Mouse (Mus musculus) hindlimb bud, embryonic 11.5 days (tissue): Measurements from ENCODE around the gene Mccc2.
"Not testable (repeated sequence)": the region's sequence is repeated elsewhere in the genome, so short reads cannot be mapped to it uniquely, and the experiment has no call there.

ENCODE experiments used
- DNase-seq: peaks from one replicate; pipeline ENCODE4 v3.0.0-alpha.2; 2012; ENCODE audit warnings: low read depth, low spot score; ENCODE audit errors: extremely low spot score

Gene Mccc2

DNA sequence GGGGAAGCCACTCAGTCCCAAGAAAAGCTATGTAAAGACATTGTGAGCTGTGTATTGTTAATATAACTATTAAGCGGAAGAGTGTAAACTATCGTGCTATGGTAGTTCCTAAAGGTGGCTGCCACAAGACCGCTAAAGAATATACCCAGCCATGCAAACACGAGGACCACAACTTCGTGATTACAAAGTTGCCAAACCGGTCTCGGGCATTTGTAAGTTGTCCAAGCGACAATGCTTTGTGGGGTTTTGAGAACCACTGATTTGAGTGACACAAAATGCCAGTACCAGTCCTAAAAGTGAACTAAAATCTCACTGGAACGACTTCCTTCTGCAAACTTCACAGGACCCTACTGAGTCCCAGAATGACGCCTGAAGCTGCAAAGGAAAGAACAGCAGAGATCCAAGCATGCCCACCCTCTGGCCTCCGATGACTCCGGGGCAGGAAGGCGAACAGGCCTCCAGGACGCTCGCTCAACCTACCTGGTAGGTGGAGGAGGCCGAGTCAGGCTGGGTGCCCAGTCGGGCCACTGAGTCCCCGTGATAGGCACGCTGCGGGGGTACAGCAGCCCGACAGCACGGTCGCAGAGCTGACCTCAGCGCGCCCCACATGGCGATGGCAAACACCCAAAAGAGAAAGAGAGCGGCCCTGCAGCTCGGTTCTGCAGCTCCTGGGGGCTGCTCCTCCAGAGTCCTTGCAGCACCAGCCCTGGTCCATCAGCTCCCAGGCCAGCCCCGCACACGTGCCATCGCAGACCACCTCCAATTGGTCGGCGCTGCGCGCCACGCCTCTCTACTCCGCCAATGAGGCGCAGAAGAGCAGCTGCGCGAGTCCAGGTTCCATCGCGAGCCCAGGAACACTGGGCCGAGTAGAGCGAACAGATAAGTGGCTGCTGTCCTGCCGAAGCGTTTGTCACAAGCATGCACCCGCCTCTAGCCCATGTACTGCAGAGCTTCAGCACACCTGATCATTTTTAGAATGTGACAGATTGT is at the start of gene Mccc2:
Gene Mccc2 (minus strand): TSS at position 734 of the 990 bp plus-strand sequence.
- DNase-seq, result peak; percentile 89

DNA sequence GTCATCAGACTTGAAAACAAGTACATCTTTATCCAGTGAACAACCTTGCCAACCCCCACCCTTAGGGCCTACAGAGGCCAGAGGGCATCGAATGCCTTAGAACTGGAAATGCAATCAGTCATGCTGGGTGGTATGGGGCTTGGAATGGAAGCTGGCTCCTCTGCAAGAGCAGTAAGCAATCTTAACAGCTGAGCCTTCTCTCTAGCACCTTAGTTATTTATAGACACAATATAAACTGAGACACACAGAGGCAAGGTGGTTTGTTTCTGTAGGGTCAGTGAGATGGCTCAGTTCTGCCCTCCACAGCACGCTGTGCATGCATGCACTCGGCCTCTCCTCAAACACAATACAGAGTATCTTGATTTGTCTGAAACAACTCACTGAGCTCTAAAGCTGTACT is 48.5 kb upstream of the Mccc2 start:
- DNase-seq, result no peak

DNA sequence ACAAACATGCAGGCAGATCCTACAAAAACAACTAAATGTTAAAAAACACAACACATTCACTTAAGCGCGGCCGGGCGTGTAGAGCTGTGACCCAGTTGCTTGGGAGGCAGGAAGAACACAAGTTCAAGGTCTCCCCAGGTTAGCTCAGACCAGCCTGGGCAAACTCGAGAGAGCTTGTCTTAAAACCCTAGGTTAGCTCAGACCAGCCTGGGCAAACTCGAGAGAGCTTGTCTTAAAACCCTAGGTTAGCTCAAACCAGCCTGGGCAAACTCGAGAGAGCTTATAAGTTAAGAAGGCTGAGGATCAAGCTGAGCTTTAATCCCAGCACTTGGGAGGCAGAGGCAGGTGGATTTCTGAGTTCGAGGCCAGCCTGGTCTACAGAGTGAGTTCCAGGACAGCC is 42.3 kb upstream of the Mccc2 start:
- DNase-seq, result not testable (repeated sequence)

DNA sequence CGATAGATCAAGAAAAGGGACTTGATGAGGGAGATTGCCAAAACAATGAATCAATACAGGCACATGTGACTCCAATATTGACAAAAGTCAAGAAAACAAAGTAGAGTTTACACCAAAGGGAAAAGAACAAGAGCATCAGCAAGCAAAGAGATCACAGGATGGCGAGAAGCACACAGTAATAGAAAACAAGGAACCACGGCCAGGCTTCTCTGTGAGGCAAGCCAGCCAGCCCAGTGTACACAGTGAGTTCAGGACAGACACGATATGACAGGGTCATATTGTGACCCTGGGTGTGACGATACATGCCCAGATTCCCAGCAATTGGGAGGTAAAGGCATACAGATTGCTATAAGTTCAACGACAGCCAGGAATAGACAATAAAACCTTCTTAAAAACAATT is 10.6 kb upstream of the Mccc2 start:
- no peak for DNase-seq

DNA sequence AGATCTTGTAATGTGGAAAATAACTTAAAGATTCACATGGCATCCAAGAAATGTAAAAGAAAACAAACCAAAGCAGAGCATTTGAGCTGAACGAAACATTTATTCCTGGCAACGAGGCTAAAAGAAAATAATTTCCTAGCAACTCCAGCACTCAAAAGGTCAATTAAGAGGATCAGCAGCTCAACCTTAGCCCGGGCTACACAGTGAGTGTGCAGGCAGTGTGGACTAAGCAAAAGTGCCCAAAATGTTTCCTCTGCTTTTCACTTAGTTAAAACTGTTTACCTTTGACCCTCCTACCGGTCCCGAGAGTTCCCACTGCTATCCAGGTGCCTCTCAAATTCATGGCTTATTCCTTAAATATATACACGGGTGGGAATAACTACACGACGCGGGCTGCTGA is 1.5 kb upstream of the Mccc2 start:
- DNase-seq, result no peak

DNA sequence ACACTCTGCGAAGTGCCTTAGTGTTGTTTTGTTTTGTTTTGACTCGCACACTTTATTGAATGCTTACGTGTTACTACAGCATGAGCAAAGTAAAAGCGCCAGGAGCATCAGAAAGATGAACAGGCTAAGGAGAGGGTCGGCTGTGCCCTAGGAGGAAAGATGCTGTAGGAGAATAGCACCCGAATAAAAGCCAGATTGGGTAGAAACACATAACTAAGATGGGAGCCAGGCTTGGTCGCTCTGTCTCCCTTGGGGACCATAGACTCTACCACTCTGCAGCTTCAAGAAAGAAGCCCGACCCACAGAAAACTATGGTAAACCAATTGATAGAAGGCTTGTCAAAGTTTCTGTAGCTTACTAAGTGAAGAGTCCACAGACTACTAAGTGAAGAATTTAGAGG is 498 bp upstream of the Mccc2 start:
- no peak for DNase-seq

DNA sequence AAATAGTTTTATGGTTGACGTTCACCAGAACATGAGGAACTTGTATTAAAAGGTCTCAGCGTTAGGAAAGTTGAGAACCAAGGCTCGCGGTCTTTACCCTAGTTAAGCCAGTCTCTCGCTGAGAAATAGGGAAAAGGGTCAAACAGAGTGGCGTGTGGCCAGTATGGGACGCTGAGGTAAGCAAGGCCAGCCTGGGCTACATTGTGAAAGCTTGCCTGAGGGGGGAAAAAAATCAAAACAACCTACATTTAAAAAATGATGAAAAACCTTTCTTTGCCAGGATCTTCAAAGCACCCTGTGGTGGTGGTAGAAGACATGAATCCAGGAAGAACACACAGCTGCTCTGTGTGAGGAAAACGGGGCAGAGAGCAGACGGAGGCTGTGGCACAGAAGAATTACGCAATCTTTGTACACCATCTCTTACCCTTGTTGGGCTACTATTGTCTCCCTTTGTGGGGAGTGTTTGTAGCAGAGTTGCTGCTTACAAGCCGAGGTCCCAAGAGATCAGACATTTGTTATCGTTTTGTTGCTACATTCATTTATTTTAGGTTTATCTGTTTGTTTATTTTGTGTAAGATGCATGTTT is 9.4 kb downstream of the Mccc2 start:
- no peak for DNase-seq

DNA sequence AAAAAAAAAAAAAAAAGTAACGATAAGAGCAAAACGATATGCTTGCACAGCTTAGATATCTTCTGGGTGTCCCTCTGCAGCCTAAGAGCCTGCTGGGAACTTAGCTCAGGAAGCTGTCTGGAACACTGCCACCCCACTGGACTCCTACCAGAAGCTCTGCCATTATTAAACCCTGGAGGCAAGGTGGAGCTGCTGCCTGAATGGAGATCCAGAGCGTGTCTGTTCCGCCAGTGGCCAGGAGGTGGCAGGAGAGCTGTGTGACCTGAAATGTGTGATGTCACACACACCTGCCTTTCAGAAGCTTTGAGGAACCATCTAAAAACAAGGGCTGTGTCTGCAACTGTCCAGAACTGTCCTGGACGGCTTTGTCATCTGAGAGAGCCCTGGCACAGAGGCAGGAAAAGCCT is 13.6 kb downstream of the Mccc2 start:
- DNase-seq, result peak; percentile 33

DNA sequence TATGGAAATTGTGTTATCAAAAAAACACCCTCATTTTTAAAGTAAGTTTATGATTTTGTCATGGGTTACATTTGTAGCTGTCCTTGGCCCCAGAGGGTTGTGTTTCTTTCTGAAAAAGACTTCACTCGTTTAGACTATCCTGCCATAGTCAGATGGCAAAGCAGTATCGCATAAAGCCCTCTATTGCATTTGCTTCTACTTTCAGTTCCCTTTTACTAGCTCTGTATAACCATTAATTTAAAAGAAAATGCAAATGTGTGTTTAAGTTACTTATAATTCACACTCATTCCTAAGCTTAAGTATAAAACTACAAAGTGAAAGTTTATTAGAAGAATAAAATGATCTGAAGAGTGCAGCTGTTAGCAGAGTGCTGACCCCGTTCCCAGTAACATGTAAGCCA is 16.4 kb downstream of the Mccc2 start:
- DNase-seq, result no peak

DNA sequence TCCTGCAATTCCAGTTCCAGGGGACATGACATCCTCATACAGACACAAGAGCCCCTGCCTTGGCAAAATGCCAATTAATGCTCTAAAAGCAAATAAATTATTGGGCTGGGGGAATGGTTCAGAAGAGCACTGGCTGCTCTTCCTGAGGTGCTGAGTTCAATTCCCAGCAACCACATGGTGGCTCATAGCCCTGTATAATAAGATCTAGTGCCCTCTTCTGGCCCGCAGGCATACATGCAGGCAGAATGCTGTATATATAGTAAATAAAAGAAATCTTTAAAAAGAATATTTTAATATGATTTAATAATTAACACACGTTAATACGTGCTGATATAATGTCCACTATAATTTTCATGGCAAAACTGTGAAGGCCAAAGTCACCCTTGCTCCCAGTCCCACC is 17.3 kb downstream of the Mccc2 start:
- DNase-seq, result no peak

DNA sequence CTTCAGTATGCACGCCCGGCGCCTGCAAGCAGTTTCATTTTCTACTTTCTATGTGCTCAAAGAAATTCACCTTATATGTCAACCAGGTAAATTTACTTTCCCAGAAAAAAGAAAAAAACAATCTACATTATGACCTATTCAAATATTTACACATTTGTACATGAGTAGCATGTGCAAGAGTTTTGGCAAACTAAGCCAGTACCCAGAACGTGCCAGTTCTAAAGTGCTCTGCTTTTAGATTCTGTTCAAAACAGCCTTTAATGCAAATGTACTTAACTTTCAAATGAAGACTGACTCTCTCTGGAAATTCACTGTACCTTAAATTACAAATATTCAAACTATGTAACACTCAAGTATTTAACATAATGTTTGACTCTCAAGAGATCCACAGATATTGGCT is 25.8 kb downstream of the Mccc2 start:
- no peak for DNase-seq

DNA sequence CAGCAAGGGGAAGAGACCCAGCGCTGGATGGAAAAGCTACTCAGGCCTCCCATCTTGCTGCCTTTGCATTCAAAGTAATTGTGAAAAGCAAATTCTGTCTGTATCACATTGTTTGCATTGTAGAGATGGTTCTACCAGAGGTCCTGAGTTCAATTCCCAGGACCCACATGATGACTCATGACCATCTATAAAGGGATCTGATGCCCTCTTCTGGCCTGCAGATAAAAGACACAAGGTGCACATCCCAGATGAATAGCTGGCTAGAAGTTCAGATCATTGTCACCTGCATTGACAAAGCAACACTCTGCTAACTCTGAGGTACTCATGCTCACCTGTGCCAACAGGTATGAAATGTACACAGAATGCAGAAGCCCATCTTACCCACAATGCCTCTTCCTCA is 32.1 kb downstream of the Mccc2 start:
- DNase-seq, result no peak

DNA sequence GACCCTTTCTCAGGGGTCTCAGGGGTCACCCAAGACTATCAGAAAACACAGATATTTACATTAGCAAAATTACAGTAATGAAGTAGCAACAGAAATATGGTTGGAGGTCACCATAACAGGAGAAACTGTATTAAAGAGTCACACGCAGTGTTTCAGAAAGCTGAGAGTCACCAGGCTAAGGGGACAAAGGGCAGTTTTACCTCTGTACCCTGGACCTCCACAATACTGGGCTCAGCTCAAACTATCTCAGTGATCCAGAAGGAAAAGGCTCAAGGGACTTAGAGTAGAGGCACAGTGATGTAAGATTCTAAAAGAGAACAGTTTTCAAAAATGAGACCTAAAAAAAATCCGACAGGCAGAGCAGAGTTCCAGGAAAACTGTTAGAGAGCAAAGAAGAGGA is 36.0 kb downstream of the Mccc2 start:
- no peak for DNase-seq

DNA sequence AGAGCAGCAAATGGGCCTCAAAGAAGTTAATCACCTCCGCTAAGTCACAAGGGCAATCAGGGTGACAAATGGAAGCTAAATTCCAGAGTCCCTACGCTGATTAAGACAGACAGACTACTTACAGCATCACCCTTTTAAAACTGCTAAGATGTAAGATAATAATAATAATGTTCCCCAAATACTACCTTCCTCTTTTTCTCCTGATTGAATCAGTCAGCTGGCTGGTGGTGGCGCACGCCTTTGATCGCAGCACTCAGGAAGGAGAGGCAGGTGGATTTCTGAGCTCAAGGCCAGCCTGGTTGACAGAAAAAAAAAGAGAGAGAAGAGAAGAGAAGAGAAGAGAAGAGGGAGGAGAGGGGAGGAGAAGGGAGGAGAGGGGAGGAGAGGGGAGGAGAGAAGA is 45.4 kb downstream of the Mccc2 start:
- DNase-seq, result no peak

DNA sequence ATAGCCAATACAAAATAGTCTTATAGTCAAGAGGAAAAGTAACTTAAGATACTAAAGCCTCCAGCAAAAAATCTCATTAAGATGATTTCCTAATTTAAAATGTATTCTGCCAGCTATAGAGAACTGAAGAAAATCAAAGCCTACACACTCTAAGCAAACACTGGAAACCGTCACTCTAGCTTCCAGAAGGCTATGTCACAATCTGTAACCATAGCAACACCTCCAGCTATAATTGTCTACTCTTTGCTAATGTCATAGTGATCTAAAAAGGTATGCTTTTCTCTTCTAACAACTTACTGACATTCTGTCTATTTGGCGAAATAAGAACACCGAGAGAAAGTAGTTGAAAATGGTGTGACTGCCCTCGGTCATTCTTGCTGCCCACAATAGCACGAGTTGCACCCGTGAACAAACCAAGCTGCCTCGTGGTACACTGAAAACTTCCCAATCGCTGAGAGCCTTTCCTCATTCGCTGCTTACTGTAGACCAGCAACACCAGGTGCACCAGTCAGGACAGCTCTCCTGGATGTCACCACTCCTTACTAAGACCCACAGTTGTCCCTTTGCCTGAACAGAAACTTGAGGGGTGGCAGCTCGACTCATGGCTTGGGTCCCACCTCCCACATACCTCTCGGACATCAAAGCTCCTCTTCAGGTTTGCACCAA is 48.3 kb downstream of the Mccc2 start:
- no peak for DNase-seq

DNA sequence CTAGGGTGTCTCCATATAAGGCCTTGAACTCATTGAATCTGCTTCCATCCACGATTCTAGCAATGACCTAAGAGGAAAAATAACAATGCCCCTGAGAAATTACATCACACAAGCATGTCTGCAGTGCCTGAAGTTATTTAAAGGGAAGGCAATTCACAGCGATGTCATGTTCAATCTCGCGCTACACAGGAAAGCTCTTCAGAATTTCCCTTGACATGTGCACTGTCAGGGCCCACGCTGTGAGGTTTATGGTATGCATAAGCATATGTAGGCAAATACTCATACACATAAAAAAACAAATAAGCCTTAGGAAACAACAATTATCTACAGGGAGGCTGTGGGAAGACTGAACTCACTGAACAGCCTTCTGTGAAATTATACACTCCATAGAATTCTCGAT is 51.6 kb downstream of the Mccc2 start:
- DNase-seq, result no peak

DNA sequence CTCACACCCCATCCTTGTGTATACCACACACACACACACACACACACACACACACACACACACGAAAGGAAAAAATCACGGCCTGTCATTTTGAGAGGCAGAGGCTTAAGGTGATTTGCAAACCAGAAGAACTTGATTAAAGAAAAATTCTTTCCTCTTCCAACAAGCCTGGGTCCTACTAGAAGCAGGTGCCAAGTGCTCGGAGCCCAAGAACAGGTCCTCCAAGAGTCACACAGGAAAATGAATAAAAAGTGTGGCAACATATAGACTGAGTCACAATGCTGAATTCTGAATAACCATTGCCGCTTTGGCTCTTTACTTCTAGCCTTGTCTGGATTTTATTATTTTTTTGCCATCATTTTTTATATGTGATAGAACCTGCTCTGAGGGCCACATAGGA is 53.8 kb downstream of the Mccc2 start:
- DNase-seq, result no peak

DNA sequence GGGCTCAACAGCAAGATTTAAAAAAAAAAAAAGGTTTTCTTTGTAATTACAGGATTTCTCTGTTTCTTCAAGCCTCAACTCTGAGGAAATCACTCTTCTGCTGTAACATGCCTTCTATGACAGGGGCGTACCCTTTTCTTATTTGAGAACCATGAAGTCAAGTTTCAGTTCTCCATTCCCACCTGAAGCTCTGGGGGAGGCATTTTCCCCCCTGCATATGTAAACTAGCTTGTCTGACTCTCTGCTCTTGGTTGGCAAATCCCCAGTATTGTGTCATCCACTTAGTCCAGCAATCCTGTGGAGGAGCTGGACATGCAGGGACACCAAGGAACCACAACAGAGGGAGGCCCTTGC is 59.9 kb downstream of the Mccc2 start:
- no peak for DNase-seq

DNA sequence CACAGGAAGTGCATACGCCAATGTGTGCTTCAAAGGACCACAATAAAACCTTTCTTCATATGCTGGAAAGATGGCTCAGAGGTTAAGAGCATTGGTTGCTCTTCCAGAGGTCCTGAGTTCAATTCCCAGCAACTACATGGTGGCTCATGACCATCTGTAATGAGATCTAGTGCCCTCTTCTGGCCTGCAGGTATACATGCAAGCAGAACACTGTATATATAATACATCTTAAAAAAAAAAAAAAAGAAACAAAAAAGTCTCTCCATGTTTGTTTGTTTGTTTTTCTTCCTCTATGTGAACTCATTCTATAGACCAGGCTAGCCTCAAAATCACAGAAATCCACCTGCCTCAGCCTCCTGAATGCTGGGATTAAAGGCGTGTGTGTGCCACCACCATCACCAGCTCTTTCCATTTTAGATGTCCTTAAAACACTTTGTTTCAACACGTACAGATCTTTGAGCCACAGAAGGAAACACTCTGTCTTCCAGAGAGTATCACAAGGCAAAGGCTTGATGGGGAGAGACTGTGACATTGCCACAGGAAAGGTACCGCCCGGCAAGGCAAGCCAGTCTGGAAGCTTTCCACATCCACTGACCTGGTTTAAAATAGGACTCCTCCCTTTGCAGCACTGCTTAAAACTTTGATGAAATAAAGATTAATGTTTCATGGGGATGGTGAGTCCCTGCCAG is 60.4 kb downstream of the Mccc2 start:
- no peak for DNase-seq

DNA sequence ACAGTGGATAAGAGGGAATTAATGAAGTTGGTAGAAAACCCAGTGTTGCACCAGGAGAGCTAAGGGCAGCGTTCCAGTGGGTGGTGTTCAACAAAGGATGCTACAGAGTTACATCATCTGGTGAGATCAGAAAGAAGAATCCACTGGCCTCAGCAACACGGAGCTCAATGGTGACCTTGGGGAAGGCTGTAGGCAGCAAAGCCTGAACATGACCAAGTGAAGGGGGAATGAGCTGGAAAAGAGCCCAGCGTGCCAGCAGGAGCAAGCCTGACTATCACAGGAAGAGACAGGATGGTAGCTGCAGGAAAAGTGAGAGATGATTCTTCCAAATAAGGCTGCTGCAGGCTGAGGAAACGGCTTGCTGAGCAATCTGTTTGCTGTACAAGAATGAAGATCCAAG is 68.0 kb downstream of the Mccc2 start:
- DNase-seq, result no peak

DNA sequence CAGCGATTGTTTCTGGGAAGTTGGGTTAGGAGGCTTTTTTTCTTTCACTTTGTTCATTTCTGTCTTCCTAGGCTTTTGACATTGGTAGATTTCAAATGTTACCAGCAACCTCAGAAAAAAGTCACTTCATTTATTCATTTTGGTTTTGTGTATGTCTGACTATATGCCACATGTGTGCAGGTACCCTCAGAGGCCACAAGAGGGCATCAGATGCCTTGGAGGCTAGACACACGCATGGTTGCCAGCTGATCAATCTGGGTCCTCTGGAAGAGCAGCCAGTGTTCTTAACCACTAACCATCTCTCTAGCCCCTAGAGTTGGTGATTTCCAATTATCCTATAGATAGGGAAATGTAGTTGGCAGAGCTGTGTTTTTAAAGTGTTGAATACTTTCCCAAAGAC is 71.9 kb downstream of the Mccc2 start:
- no peak for DNase-seq

DNA sequence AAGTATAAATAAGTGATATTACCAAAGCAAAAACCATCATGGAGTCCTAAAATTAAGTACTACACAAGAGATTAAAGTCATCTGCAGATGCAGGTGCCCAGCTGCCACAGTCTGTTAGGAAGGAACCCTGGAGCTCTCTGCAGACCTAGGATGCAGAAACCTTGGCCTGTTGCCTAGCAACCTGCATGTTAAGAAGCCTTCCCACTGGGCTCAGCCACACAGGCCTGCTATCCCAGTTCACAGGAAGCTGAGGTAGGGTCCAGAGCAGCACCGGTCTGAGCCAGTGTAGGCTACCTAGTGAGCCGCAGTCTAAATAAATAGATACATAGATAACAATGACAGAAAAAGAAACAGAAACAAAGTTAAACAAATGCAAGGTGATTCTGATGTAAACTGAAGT is 74.8 kb downstream of the Mccc2 start:
- DNase-seq, result peak; percentile 56
